Mouse (Mus musculus): ENCODE results near the gene Mvb12a.

DNA sequence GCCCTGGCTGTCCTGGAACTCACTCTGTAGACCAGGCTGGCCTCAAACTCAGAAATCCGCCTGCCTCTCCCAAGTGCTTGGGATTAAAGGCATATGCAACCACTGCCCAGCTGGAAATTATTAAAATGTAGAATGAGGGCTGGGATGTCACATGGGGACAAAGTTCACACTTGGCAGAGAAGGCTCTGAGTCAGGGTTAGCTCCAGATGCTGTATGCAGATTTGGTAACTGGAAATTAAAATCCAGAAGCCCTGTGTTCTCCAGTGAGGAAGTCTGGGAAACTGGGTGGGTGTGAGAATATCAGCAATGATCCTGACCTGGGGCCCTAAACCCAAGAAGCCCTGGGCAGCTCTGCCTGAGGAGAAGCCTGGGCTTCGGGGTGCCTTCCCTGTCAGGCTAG is 33.4 kb upstream of the Mvb12a start:
- TF ChIP-seq CTCF (IDR thresholded peaks at IDR 0.05; ENCODE audit: extremely low read depth, insufficient read depth, low read length), result no peak
- TF ChIP-seq POLR2A (IDR thresholded peaks at IDR 0.05; ENCODE audit: extremely low read depth, insufficient read depth, low read length), result no peak
